In the genomic region with DNA sequence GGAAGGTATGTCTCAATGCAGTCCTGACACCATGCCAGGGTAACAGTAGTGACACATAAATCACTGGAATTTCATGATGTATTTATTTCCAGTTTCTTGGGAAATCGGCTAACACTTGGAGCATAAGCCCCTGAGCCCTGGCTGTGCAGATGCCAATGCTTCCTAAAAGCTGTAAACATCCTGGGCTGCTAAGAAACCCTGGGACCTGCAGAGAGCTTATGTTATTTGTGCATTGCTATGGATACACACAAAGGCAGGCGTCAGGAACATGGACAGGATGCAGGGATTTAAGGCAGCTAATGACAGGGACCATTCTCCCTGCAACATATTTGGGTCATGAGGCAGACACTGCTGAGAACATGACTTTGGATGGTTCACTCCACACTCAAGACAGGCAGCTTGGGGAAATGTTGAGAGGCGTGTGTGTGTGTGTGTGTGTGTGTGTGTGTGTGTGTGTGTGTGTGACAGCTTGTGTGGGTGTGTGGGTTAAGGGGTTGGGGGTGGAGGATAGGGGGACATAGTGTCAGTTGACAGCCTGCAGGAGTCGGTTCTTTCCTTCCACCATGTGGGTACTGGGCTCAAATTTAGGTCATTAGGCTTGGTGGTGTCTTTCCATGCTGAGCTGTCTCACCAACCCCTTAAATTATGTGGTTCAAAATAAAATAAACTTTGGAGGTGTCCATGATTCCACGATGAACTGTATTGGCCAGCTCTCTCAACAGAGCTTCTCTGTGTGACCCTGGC, we compare ENCODE assay signal across 18 mouse cellular contexts. TPM values are rescaled to one million over a fixed set of nuclear protein-coding genes. Genes with fewer than 3 reads are reported as not detected.
"Had no signal": no experiment of that assay in that cellular context is flagged by ENCODE, and none has a peak within 500 bp of the region (broad histone marks: within the 10 kb centered on the region; RNA-seq: fewer than 3 reads in every experiment).

No protein-coding gene starts in this region.

RNA-seq across cellular contexts. Expression of a gene that starts 15.7 kb away (rescaled TPM):
- polyA plus RNA-seq: embryonic facial prominence, embryonic 10.5 days; embryonic facial prominence, embryonic 11.5 days; embryonic facial prominence, embryonic 13.5 days; embryonic facial prominence, embryonic 14.5 days; erythroblast, embryonic 14.5 days; forebrain, embryonic 10.5 days; forebrain, embryonic 11.5 days; forebrain, embryonic 12.5 days; forebrain, embryonic 13.5 days; forebrain, embryonic 14.5 days; forebrain, embryonic 15.5 days; forebrain, embryonic 16.5 days; forebrain, postnatal 0 days had no signal

RNA-seq across cellular contexts. Expression of a gene that starts 19.5 kb away (rescaled TPM):
- polyA plus RNA-seq: cortical plate, adult 2 months; embryonic facial prominence, embryonic 10.5 days; embryonic facial prominence, embryonic 12.5 days; embryonic facial prominence, embryonic 13.5 days; embryonic facial prominence, embryonic 14.5 days; erythroblast, embryonic 14.5 days; forebrain, embryonic 10.5 days; forebrain, embryonic 11.5 days; forebrain, embryonic 12.5 days; forebrain, embryonic 13.5 days; forebrain, embryonic 14.5 days; forebrain, embryonic 15.5 days; forebrain, embryonic 16.5 days; frontal cortex, adult 2 months; gonadal fat pad, adult 2 months; heart, adult 2 months had no signal

RNA-seq across cellular contexts. Expression of a gene that starts 59.8 kb away (rescaled TPM):
- polyA plus RNA-seq: erythroblast, embryonic 14.5 days; heart, adult 2 months had no signal
